Mouse (Mus musculus) naive thymus-derived CD4-positive, alpha-beta T cell, adult 2 months (primary cell): ENCODE measurements around the gene Pskh1.
A peak's percentile ranks its signal among the peaks of the same experiment; 100 is the strongest.

Source experiments
- DNase-seq: peaks from one replicate; pipeline ENCODE4 v3.0.0-alpha.2; 2011; ENCODE audit warnings: low read depth

Pskh1 gene

GRCm38 (mm10) chr8:105892432-105892831, 7.8 kb upstream of the Pskh1 start:
- peak; percentile 59 for DNase-seq

GRCm38 (mm10) chr8:105893339-105893738, 6.9 kb upstream of the Pskh1 start, which contains the start of gene Nrn1l:
Gene Nrn1l (plus strand): TSS chr8:105893567.
- no peak for DNase-seq

- no peak for DNase-seq
Observed at GRCm38 (mm10) chr8:105897801-105898480, 2.3 kb upstream of the Pskh1 start.

GRCm38 (mm10) chr8:105900941-105901616, 838 bp downstream of the Pskh1 start:
- DNase-seq = peak; percentile 78

GRCm38 (mm10) chr8:105919390-105919789, 19.1 kb downstream of the Pskh1 start:
- peak; percentile 58 for DNase-seq

- DNase-seq = no peak
Observed at GRCm38 (mm10) chr8:105925123-105925522, 24.9 kb downstream of the Pskh1 start.

- peak; percentile 91 for DNase-seq
Observed at GRCm38 (mm10) chr8:105930602-105931001, 30.4 kb downstream of the Pskh1 start.

GRCm38 (mm10) chr8:105931271-105931670, 31.0 kb downstream of the Pskh1 start:
- no peak for DNase-seq

GRCm38 (mm10) chr8:105932525-105932924, 32.3 kb downstream of the Pskh1 start:
- DNase-seq = no peak

- no peak for DNase-seq
Observed at GRCm38 (mm10) chr8:105933762-105934161, 33.5 kb downstream of the Pskh1 start, which contains the start of gene Ctrl. Gene Ctrl (minus strand): TSS chr8:105933862.

- no peak for DNase-seq
Observed at GRCm38 (mm10) chr8:105935105-105935504, 34.9 kb downstream of the Pskh1 start.

- DNase-seq = no peak
Observed at GRCm38 (mm10) chr8:105935863-105936603, 35.8 kb downstream of the Pskh1 start.

GRCm38 (mm10) chr8:105936866-105937475, 36.7 kb downstream of the Pskh1 start:
- DNase-seq = peak; percentile 67

- DNase-seq = peak; percentile 78
Observed at GRCm38 (mm10) chr8:105937496-105938305, 37.5 kb downstream of the Pskh1 start.

- no peak for DNase-seq
Observed at GRCm38 (mm10) chr8:105938306-105938669, 38.0 kb downstream of the Pskh1 start, which contains the start of gene Psmb10. Gene Psmb10 (minus strand): TSS chr8:105938444.

GRCm38 (mm10) chr8:105942026-105942425, 41.8 kb downstream of the Pskh1 start:
- DNase-seq = no peak

GRCm38 (mm10) chr8:105942542-105942941, 42.3 kb downstream of the Pskh1 start:
- DNase-seq = no peak

- no peak for DNase-seq
Observed at GRCm38 (mm10) chr8:105943321-105943739, 43.1 kb downstream of the Pskh1 start, which contains the start of gene Lcat. Gene Lcat (minus strand): TSS chr8:105943382.

GRCm38 (mm10) chr8:105949350-105949749, 49.1 kb downstream of the Pskh1 start:
- DNase-seq = no peak

- no peak for DNase-seq
Observed at GRCm38 (mm10) chr8:105951057-105951659, 50.9 kb downstream of the Pskh1 start.

- no peak for DNase-seq
Observed at GRCm38 (mm10) chr8:105956556-105956955, 56.3 kb downstream of the Pskh1 start.
